7 mouse cellular contexts compared by ENCODE assay signal in genomic region chr3:122033248-122033837, GRCm38 (mm10). TPM values are rescaled to one million over a fixed set of nuclear protein-coding genes. Genes with fewer than 3 reads are reported as not detected.
DNase-seq lines count a peak whose midpoint lies in the region; ATAC-seq lines count a peak whose summit lies in the region.

No protein-coding gene starts in this region.

- ATAC-seq in erythroblast, adult 5-6 weeks (replicated peaks; ENCODE audit: low FRiP score, poor library complexity, severe bottlenecking) = no peak

- DNase-seq in 416B (ENCODE audit: low read depth) (peak; percentile 10), ES-CJ7 (ENCODE audit: low read depth, low spot score) (peak; percentile 21)
- DNase-seq in fibroblast of lung, adult 2 months (ENCODE audit: low read depth) = peak; percentile 91
- DNase-seq in kidney, adult 9 months = peak; percentile 51
- DNase-seq in B cell, adult 2 months = no peak
- no peak for DNase-seq in T-cell, adult 2 months (ENCODE audit: low spot score)

RNA-seq across cellular contexts. Expression of gene Abca4, which starts 10.9 kb away (rescaled TPM):
- total RNA-seq in erythroblast, adult 5-6 weeks (2015; ENCODE audit: low replicate concordance) = not detected in 2 replicates
- 0.51 TPM in 1 of 2 replicates, not detected in the other for total RNA-seq in erythroblast, adult 5-6 weeks (2017; ENCODE audit: low replicate concordance)

Comparison
In these comparisons a context has a peak if more than half of its experiments do, and no peak if none do; other contexts are left out.
1. DNase-seq: peak in 416B (single experiment), ES-CJ7 (single experiment), fibroblast of lung, adult 2 months (single experiment) and kidney, adult 9 months (single experiment); none in B cell, adult 2 months (0 of 2) and T-cell, adult 2 months (single experiment).